Comparison of ENCODE assay signal across 21 mouse cellular contexts in genomic region chr7:30490957-30491307, GRCm38 (mm10). TPM values are rescaled to one million over a fixed set of nuclear protein-coding genes. Genes with fewer than 3 reads are reported as not detected.
DNase-seq lines count a peak whose midpoint lies in the region; ATAC-seq and TF ChIP-seq lines count a peak whose summit lies in the region.
"Had no signal": no experiment of that assay in that cellular context is flagged by ENCODE, and none has a peak within 500 bp of the region (broad histone marks: within the 10 kb centered on the region; RNA-seq: fewer than 3 reads in every experiment).

No protein-coding gene starts in this region.

- H3K4me2 ChIP-seq in embryonic facial prominence, embryonic 13.5 days = peak overlapping the region; percentile 34
- H3K4me2 ChIP-seq: heart, embryonic 12.5 days; lung, embryonic 15.5 days; midbrain, embryonic 12.5 days had no signal

- TF ChIP-seq RAD21 in MEL (IDR thresholded peaks at IDR 0.05; ENCODE audit: low read depth, low read length) = no peak

- no peak for TF ChIP-seq EP300 in MEL (IDR thresholded peaks at IDR 0.05; ENCODE audit: low read depth in 1 of 2, low read length in 2 of 2)

- no peak overlapping the region for H3K4me3 ChIP-seq in embryonic facial prominence, embryonic 13.5 days
- no peak overlapping the region for H3K4me3 ChIP-seq in embryonic facial prominence, embryonic 10.5 days
- H3K4me3 ChIP-seq in left cerebral cortex, adult 2 months = no peak overlapping the region
- H3K4me3 ChIP-seq in MEL (ENCODE audit: control insufficient read depth in 1 of 2, insufficient read depth in 1 of 2, low read depth in 2 of 2, low read length in 2 of 2) = no peak overlapping the region
- H3K4me3 ChIP-seq in cerebellum, adult 2 months (replicated peaks; ENCODE audit: insufficient read depth, low read depth, low read length) = no peak overlapping the region
- H3K4me3 ChIP-seq: gastrocnemius, adult 2 months; heart, embryonic 12.5 days; lung, embryonic 15.5 days; midbrain, embryonic 12.5 days; myocyte had no signal

- no peak for DNase-seq in embryonic facial prominence, embryonic 10.5 days (ENCODE audit: low spot score)
- no peak for DNase-seq in left cerebral cortex, adult 2 months (ENCODE audit: extremely low spot score in 1 of 2, low spot score in 2 of 2)
- DNase-seq in left cerebral cortex, postnatal 10 days (ENCODE audit: extremely low spot score in 1 of 2, low spot score in 2 of 2) = no peak
- DNase-seq in MEL (ENCODE audit: low read depth, low spot score) = no peak
- peak; percentile 37 for DNase-seq in retina, embryonic 14.5 days (ENCODE audit: low spot score)
- DNase-seq in cerebellum, adult 2 months = no peak
- no peak for DNase-seq in frontal cortex, postnatal 10 days (ENCODE audit: low spot score in 2 of 2)
- DNase-seq: cerebellum, adult 11-12 months; gastrocnemius, adult 2 months; kidney, adult 9 months had no signal

- intact Hi-C loops in left cerebral cortex, adult 2 months (cut with DNase I) = loop anchor here (2.0 to 5.0 kb wide), 3 partner anchors 50 to 159 kb away; partner anchors contain the start of genes Hspb6 and Proser3
- intact Hi-C loops in left cerebral cortex, postnatal 10 days (cut with DNase I) = no loop called here

- no peaks in the 10 kb centered on the region for H3K36me3 ChIP-seq in embryonic facial prominence, embryonic 13.5 days
- no peaks in the 10 kb centered on the region for H3K36me3 ChIP-seq in embryonic facial prominence, embryonic 10.5 days (replicated peaks)
- H3K36me3 ChIP-seq in MEL (ENCODE audit: control insufficient read depth in 1 of 2, insufficient read depth in 2 of 2, low read length in 2 of 2) = no peaks in the 10 kb centered on the region
- H3K36me3 ChIP-seq: heart, embryonic 12.5 days; lung, embryonic 15.5 days; midbrain, embryonic 12.5 days had no signal

- no peak overlapping the region for H3K9ac ChIP-seq in embryonic facial prominence, embryonic 13.5 days
- no peak overlapping the region for H3K9ac ChIP-seq in MEL (ENCODE audit: control insufficient read depth, low read depth, low read length, poor library complexity, severe bottlenecking)
- H3K9ac ChIP-seq: heart, embryonic 12.5 days; lung, embryonic 15.5 days; midbrain, embryonic 12.5 days had no signal

- 17% methylated on average over 6 of the region's 6 CpGs for WGBS in embryonic facial prominence, embryonic 13.5 days
- 23% methylated on average over 6 of the region's 6 CpGs for WGBS in embryonic facial prominence, embryonic 10.5 days
- 11% methylated on average over 6 of the region's 6 CpGs for WGBS in cerebellum, adult 2 months

- no peak overlapping the region for H3K27ac ChIP-seq in embryonic facial prominence, embryonic 13.5 days
- H3K27ac ChIP-seq in embryonic facial prominence, embryonic 10.5 days (replicated peaks) = no peak overlapping the region
- no peak overlapping the region for H3K27ac ChIP-seq in left cerebral cortex, adult 2 months
- no peak overlapping the region for H3K27ac ChIP-seq in MEL (ENCODE audit: control insufficient read depth, low read depth, low read length)
- H3K27ac ChIP-seq in cerebellum, adult 2 months (ENCODE audit: insufficient read depth, low read length) = no peak overlapping the region
- H3K27ac ChIP-seq: gastrocnemius, adult 2 months; lung, embryonic 15.5 days; midbrain, embryonic 12.5 days had no signal

- no peak for ATAC-seq in embryonic facial prominence, embryonic 13.5 days (ENCODE audit: insufficient number of reproducible peaks, insufficient read depth, low FRiP score, low TSS enrichment, low read depth)

- peak; percentile 12 for TF ChIP-seq CTCF in left cerebral cortex, adult 2 months (IDR thresholded peaks at IDR 0.05)
- TF ChIP-seq CTCF in MEL (IDR thresholded peaks at IDR 0.05 in 2 of 3, conservative IDR thresholded peaks at IDR 0.05 in 1 of 3; ENCODE audit: control insufficient read depth in 1 of 3, insufficient read depth in 1 of 3, low read depth in 2 of 3, low read length in 3 of 3, poor library complexity in 1 of 3, severe bottlenecking in 1 of 3) = peak; percentile 1 to 27 (median 26); a peak in 2 of 6 replicates
- TF ChIP-seq CTCF in cerebellum, adult 2 months (IDR thresholded peaks at IDR 0.05; ENCODE audit: borderline replicate concordance, insufficient read depth, low read depth, low read length) = no peak

- H3K27me3 ChIP-seq in embryonic facial prominence, embryonic 13.5 days = peaks cover 14% of the 10 kb centered on the region
- 0 out of 2 replicates have a peak, but pooled peaks cover 4% of the 10 kb centered on the region for H3K27me3 ChIP-seq in embryonic facial prominence, embryonic 10.5 days (replicated peaks; ENCODE audit: low read depth, poor library complexity, severe bottlenecking)
- no peaks in the 10 kb centered on the region for H3K27me3 ChIP-seq in MEL (ENCODE audit: control insufficient read depth in 1 of 2, insufficient read depth in 2 of 2, low read length in 2 of 2)
- no peaks in the 10 kb centered on the region for H3K27me3 ChIP-seq in cerebellum, adult 2 months (ENCODE audit: control insufficient read depth, insufficient read depth, low read length)

- no peaks in the 10 kb centered on the region for H3K9me3 ChIP-seq in embryonic facial prominence, embryonic 13.5 days
- no peaks in the 10 kb centered on the region for H3K9me3 ChIP-seq in embryonic facial prominence, embryonic 10.5 days
- H3K9me3 ChIP-seq in MEL (replicated peaks; ENCODE audit: insufficient read depth, low read length) = no peaks in the 10 kb centered on the region
- H3K9me3 ChIP-seq: heart, embryonic 12.5 days; lung, embryonic 15.5 days; midbrain, embryonic 12.5 days had no signal

- no peaks in the 10 kb centered on the region for H3K79me2 ChIP-seq in MEL (ENCODE audit: control insufficient read depth, insufficient read depth, low read length, poor library complexity)

- 0 out of 2 replicates have a peak, but pooled peaks cover 3% of the 10 kb centered on the region for H3K4me1 ChIP-seq in embryonic facial prominence, embryonic 13.5 days
- H3K4me1 ChIP-seq in embryonic facial prominence, embryonic 10.5 days = no peaks in the 10 kb centered on the region
- H3K4me1 ChIP-seq in MEL (ENCODE audit: control insufficient read depth in 1 of 2, insufficient read depth in 2 of 2, low read length in 2 of 2) = no peaks in the 10 kb centered on the region
- no peaks in the 10 kb centered on the region for H3K4me1 ChIP-seq in cerebellum, adult 2 months (ENCODE audit: control insufficient read depth, insufficient read depth, low read length)
- H3K4me1 ChIP-seq: heart, embryonic 12.5 days; lung, embryonic 15.5 days had no signal

- no peak for TF ChIP-seq POLR2A in MEL (IDR thresholded peaks at IDR 0.05; ENCODE audit: control insufficient read depth in 1 of 2, insufficient read depth in 1 of 2, low read depth in 1 of 2, low read length in 2 of 2, poor library complexity in 1 of 2)
- TF ChIP-seq POLR2A in cerebellum, adult 2 months (IDR thresholded peaks at IDR 0.05; ENCODE audit: borderline replicate concordance, insufficient read depth, low read length) = no peak

RNA-seq across cellular contexts. Expression of gene Prodh2, which starts 2.5 kb away (rescaled TPM):
- polyA plus RNA-seq in embryonic facial prominence, embryonic 13.5 days (2015; fragmentation: Nextera tagmentation; extraction: Ambion mirVana) = 0.73 TPM in 1 of 2 replicates, not detected in the other
- 0.28 TPM in 1 of 2 replicates, not detected in the other for polyA plus RNA-seq in embryonic facial prominence, embryonic 10.5 days (2016; fragmentation: Nextera tagmentation; extraction: Ambion mirVana)
- not detected for total RNA-seq in left cerebral cortex, adult 2 months (2021)
- under 1 TPM in 1 of 2 experiments, not detected in 1; 0.67 TPM for total RNA-seq in left cerebral cortex, postnatal 10 days (2021)
- not detected in 2 replicates for total RNA-seq in MEL (2012; rRNA removed)
- polyA plus RNA-seq in MEL (2012; ENCODE audit: insufficient read depth in 1 of 2, insufficient read length in 2 of 2, low read depth in 1 of 2, low replicate concordance in 2 of 2, missing spikeins in 1 of 2) = not detected
- polyA plus RNA-seq in cerebellum, adult 2 months (2012; rRNA removed) = not detected in 2 replicates
- total RNA-seq: common myeloid progenitor, adult 5-6 weeks; gastrocnemius, adult 2 months; heart, postnatal 25 days had no signal
- polyA plus RNA-seq: forebrain, embryonic 11.5 days; midbrain, embryonic 12.5 days; myocyte had no signal

RNA-seq across cellular contexts. Expression of gene Nphs1, which starts 32.8 kb away (rescaled TPM):
- 0.13 and 0.36 TPM in 2 replicates for polyA plus RNA-seq in embryonic facial prominence, embryonic 13.5 days (2015; fragmentation: Nextera tagmentation; extraction: Ambion mirVana)
- 0.15 and 0.63 TPM in 2 replicates for polyA plus RNA-seq in embryonic facial prominence, embryonic 10.5 days (2016; fragmentation: Nextera tagmentation; extraction: Ambion mirVana)
- total RNA-seq in left cerebral cortex, adult 2 months (2021) = 1 to 10 TPM in 1 of 2 experiments, under 1 TPM in 1; 0.79 to 1.1 TPM
- under 1 TPM; 0.26 to 0.32 TPM for total RNA-seq in left cerebral cortex, postnatal 10 days (2021)
- 1.3 and 2.3 TPM in 2 replicates for total RNA-seq in MEL (2012; rRNA removed)
- 1 to 10 TPM in 1 of 2 experiments, not detected in 1; 1.2 TPM for polyA plus RNA-seq in MEL (2012; ENCODE audit: insufficient read depth in 1 of 2, insufficient read length in 2 of 2, low read depth in 1 of 2, low replicate concordance in 2 of 2, missing spikeins in 1 of 2)
- 0.43 and 0.56 TPM in 2 replicates for polyA plus RNA-seq in cerebellum, adult 2 months (2012; rRNA removed)
- total RNA-seq: adrenal gland, postnatal 10 days; gastrocnemius, adult 2 months; heart, postnatal 25 days; liver, adult 2 months had no signal
- polyA plus RNA-seq: liver, adult 2 months; lung, embryonic 15.5 days had no signal

RNA-seq across cellular contexts. Expression of gene Kirrel2, which starts 33.4 kb away (rescaled TPM):
- polyA plus RNA-seq in embryonic facial prominence, embryonic 13.5 days (2015; fragmentation: Nextera tagmentation; extraction: Ambion mirVana) = 0.17 and 0.52 TPM in 2 replicates
- 1.3 and 2.2 TPM in 2 replicates for polyA plus RNA-seq in embryonic facial prominence, embryonic 10.5 days (2016; fragmentation: Nextera tagmentation; extraction: Ambion mirVana)
- total RNA-seq in left cerebral cortex, adult 2 months (2021) = 10 to 100 TPM; 11.0 to 11.9 TPM
- total RNA-seq in left cerebral cortex, postnatal 10 days (2021) = 1 to 10 TPM; 1.2 to 4.9 TPM
- not detected in 2 replicates for total RNA-seq in MEL (2012; rRNA removed)
- polyA plus RNA-seq in MEL (2012; ENCODE audit: insufficient read depth in 1 of 2, insufficient read length in 2 of 2, low read depth in 1 of 2, low replicate concordance in 2 of 2, missing spikeins in 1 of 2) = not detected
- 2.7 TPM in 2 replicates for polyA plus RNA-seq in cerebellum, adult 2 months (2012; rRNA removed)
- total RNA-seq: adrenal gland, postnatal 10 days; common myeloid progenitor, adult 5-6 weeks; gastrocnemius, adult 2 months; granulocyte monocyte progenitor cell, adult 5-6 weeks; heart, postnatal 25 days; liver, adult 2 months had no signal
- polyA plus RNA-seq: liver, adult 2 months; lung, embryonic 15.5 days; myocyte had no signal

RNA-seq across cellular contexts. Expression of gene Arhgap33, which starts 43.9 kb away (rescaled TPM):
- 16.4 and 17.5 TPM in 2 replicates for polyA plus RNA-seq in embryonic facial prominence, embryonic 13.5 days (2015; fragmentation: Nextera tagmentation; extraction: Ambion mirVana)
- 24.8 and 25.2 TPM in 2 replicates for polyA plus RNA-seq in embryonic facial prominence, embryonic 10.5 days (2016; fragmentation: Nextera tagmentation; extraction: Ambion mirVana)
- 100 to 1,000 TPM; 182 to 220 TPM for total RNA-seq in left cerebral cortex, adult 2 months (2021)
- 100 to 1,000 TPM; 259 to 264 TPM for total RNA-seq in left cerebral cortex, postnatal 10 days (2021)
- 1.8 and 2.4 TPM in 2 replicates for total RNA-seq in MEL (2012; rRNA removed)
- 10 to 100 TPM in 1 of 2 experiments, not detected in 1; 22.3 TPM for polyA plus RNA-seq in MEL (2012; ENCODE audit: insufficient read depth in 1 of 2, insufficient read length in 2 of 2, low read depth in 1 of 2, low replicate concordance in 2 of 2, missing spikeins in 1 of 2)
- 38.5 and 39.8 TPM in 2 replicates for polyA plus RNA-seq in cerebellum, adult 2 months (2012; rRNA removed)

RNA-seq across cellular contexts. Expression of gene Aplp1, which starts 45.6 kb away (rescaled TPM):
- polyA plus RNA-seq in embryonic facial prominence, embryonic 13.5 days (2015; fragmentation: Nextera tagmentation; extraction: Ambion mirVana) = 53.4 and 54.1 TPM in 2 replicates
- polyA plus RNA-seq in embryonic facial prominence, embryonic 10.5 days (2016; fragmentation: Nextera tagmentation; extraction: Ambion mirVana) = 28.6 and 32.3 TPM in 2 replicates
- total RNA-seq in left cerebral cortex, adult 2 months (2021) = 1,000 to 10,000 TPM; 1,205 to 1,260 TPM
- 100 to 1,000 TPM; 937 to 959 TPM for total RNA-seq in left cerebral cortex, postnatal 10 days (2021)
- total RNA-seq in MEL (2012; rRNA removed) = 1.5 and 1.9 TPM in 2 replicates
- 1 to 10 TPM in 1 of 2 experiments, not detected in 1; 7.1 TPM for polyA plus RNA-seq in MEL (2012; ENCODE audit: insufficient read depth in 1 of 2, insufficient read length in 2 of 2, low read depth in 1 of 2, low replicate concordance in 2 of 2, missing spikeins in 1 of 2)
- 782 and 892 TPM in 2 replicates for polyA plus RNA-seq in cerebellum, adult 2 months (2012; rRNA removed)
- total RNA-seq: common myeloid progenitor, adult 5-6 weeks; granulocyte monocyte progenitor cell, adult 5-6 weeks had no signal
